Mouse (Mus musculus) kidney, postnatal 10 days (tissue): ENCODE data around the gene Rsl24d1.
A peak's percentile ranks its signal among the peaks of the same experiment; 100 is the strongest.
"Not testable (repeated sequence)": the region's sequence is repeated elsewhere in the genome, so short reads cannot be mapped to it uniquely, and the experiment has no call there.

Experiments used
- DNase-seq: peaks from one replicate; pipeline ENCODE4 v3.0.0; 2021; ENCODE audit warnings: mixed read lengths

Rsl24d1 gene

DNA sequence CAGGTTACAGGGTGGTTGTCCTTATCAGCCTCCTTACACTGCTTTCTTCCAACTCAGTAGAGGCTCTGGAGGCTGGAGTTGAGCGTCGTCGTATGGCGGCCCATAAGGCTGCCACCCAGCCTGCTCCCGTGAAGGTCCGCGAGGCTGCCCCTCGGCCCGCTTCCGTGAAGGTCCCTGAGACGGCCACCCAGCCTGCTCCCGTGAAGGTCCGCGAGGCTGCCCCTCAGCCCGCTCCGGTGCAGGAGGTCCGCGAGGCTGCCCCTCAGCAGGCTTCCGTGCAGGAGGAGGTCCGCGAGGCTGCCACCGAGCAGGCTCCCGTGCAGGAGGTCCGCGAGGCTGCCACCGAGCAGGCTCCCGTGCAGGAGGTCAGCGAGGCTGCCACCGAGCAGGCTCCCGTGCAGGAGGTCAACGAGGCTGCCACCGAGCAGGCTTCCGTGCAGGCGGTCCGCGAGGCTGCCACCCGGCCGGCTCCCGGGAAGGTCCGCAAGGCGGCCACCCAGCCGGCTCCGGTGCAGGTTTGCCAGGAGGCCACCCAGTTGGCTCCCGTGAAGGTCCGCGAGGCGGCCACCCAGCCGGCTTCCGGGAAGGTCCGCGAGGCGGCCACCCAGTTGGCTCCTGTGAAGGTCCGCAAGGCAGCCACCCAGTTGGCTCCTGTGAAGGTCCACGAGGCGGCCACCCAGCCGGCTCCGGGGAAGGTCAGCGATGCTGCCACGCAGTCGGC is 9.9 kb upstream of the Rsl24d1 start:
- DNase-seq, result peak; percentile 61

DNA sequence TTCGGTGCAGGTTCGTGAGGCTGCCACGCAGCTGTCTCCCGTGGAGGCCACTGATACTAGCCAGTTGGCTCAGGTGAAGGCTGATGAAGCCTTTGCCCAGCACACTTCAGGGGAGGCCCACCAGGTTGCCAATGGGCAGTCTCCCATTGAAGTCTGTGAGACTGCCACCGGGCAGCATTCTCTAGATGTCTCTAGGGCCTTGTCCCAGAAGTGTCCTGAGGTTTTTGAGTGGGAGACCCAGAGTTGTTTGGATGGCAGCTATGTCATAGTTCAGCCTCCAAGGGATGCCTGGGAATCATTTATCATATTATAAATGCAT is 9.4 kb upstream of the Rsl24d1 start:
- DNase-seq, result no peak

DNA sequence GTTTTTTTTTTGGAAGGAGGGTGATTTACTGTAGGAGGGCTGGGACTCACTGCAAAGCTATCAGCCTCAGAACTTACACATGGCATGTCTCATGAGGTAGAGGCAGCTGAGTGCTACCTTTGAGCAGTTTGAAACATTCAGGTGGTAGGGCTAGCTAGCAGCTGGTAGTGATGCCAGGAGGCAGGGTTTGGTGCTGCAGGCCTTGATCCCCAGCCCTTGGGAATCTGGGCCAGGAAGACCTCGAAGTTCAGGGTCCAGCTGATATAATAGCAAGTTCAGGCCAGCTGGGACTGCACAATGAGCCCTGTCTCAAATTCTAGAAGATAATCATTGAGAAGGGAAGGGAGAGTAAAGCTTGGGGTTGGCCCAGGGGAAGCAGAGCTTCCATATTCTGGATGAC is 8.1 kb upstream of the Rsl24d1 start:
- DNase-seq, result no peak

DNA sequence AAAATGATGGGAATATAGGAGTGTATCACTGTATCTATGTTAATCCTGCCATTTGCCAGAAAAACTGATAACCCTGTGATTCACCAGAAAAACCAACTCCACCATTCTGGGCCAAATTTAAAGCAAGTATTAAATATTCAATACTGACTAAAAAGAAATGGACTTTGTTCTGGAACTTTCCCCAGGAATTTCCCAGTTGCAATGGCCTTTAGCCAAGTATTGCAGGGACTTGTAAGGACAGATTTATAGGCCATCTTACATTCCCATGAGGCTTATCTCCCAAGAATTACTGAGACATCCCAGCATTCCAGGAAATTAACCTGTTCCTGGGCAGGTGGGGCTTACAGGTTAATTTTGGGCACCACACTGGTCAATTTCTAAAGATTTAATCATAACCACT is 7.5 kb upstream of the Rsl24d1 start:
- no peak for DNase-seq

DNA sequence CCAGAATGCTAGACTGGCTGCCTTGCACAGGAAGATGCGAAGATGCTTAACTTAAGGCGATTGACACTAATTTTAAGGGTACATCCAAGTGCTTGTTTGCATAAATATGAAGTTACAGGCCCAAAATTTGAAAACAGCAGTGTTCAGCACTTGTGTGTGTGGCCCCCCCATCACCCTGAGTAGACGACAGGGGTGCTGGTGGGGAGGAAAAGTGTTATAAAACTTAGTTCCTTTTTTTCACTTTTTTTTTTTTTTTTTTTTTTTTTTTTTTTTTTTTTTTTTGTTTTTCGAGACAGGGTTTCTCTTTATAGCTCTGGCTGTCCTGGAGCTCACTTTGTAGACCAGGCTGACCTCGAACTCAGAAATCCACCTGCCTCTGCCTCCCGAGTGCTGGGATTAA is 3.5 kb downstream of the Rsl24d1 start:
- not testable (repeated sequence) for DNase-seq

DNA sequence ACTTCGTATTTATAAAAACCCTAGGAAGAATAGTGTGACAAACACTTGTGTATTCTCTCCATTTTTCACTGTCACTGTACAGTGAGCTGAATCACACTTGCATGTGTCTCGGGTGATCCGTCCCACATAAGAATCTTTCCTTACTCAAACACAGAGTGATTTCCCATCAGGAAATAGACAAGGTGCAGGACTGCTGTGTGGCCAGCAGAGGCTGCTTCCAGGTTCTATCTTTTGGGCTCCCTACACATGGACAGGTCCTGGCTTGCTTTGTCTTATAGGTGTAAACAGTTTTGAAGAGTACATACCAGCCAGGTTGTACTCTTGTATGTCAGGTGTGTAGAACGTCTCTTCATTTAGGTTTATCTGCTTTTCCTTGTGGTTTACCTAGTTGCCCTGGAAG is 4.8 kb downstream of the Rsl24d1 start:
- DNase-seq, result no peak

DNA sequence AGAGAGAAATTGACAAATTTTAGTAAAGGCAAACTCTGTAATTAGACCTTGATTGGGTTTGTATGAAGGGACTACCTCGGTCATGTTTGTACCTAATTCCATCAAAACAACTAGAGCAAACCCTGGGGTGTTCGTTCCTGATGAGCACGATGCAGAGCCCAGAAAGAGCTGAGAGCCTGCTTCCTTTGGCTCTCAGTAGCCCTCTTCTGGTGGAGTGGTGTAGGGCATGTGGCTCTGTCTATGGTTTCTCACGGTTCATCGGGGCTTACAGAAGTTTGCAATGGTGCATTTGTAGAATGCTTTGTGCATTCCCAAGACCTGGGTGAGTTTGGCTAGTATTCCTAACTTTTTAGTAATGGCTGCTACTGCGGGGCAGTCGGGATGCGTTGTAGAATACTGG is 8.5 kb downstream of the Rsl24d1 start:
- DNase-seq, result peak; percentile 59

DNA sequence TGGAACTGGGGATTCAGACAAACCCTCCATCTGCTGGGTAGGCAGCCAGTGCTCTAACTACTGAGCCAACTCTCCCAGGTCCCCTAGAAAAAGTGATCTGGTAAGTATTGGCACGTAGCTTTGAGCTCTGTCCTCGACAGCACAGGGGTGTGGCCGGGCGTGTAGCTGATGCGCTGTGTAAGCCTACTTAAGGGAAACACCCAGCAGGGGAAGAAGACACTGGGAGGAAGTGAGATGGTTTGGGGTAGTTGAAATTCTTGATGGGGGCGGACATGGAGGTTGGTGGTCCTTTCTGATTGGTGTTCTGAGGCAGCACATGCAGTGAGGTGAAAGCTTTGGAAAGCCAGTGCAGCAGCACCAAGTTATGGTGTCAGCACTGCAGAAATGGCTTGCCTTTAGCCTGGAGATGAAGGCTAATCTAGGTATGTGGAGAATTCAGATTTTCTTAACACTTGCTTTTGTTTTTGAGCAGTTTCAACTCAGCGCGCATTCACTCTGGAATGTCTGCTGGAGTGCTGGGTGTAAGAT is 11.9 kb downstream of the Rsl24d1 start:
- no peak for DNase-seq

DNA sequence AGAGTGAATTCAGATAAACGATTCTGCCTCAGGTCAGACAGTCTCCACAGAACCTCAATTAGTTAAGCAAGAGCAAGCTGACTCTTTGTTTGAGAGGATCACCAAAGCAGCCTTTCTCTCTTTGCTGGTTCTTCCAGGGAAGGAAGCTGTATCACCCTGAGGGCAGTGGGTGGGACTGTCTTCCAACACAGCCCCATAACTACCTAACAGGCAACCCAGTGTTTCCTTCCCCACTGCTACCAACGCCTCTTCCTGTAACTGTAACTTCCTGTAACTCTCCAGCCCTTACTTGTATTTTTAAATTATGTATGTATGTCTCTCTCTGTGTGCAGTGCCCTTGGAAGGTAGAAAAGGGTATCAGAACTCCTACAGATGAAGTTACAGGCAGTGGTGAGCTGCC is 14.2 kb downstream of the Rsl24d1 start:
- DNase-seq, result no peak

DNA sequence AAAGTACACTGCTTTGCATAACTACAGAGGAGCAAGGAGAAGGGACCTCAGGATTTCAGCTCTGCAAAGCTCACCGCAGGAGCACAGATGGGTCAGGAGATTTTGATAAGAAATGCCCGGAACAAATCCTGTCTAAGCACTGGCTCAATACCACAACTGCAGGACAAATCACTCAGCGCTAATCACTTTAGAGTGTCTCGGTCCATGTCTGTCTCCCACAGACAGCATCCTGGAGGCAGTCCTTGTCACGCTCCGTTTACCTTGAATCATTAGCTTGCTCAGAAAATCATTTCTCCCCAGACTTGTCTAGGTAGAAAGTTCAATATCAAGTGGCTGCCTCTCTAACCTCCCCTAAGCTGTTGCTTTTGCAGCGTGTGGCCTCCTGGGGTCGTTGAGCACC is 16.6 kb downstream of the Rsl24d1 start:
- DNase-seq, result no peak

DNA sequence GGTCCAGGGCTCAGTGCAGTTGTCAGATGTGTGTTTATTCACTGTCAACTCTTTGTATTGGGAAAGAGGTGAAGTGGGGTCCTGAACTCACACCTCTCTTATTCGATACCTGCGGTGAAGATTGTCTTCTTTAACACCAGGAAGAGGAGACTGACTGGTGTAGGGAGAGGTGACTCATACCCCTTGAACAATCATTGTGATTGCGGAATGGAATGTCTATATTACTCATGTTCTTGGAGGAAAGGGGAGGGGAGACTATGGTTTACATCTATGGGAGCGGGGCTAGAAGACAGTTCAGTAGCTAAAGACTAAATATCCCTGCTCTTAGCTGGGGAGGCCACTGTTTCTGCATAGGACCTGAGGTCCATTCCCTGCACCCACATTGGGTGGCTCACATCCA is 17.3 kb downstream of the Rsl24d1 start:
- DNase-seq, result no peak

DNA sequence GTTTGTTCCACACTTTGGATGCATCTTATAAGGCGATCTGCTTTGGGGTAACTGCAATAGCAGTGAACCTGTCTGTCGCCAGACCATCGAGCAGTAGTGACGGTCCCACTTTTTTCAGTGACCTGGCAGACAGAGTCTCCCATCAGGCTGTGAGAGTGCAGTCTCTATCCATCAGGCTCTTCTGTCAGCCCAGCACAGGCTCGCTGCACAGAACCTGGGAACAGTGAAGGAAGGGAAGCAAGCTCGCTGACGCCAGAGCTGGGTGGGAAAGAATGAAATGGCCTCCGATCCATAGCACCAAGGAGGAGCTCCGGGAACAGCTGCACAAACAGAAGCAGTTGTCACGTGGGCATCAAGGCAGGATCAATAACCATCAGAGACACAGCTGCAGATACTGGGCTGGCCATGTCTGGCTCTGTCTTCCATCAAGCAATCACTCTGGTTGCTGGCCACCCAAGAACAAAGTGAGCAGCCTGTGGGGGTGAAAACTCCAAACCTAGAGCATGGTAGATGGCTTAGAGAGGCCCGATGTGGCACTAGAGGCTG is 24.2 kb downstream of the Rsl24d1 start:
- no peak for DNase-seq

DNA sequence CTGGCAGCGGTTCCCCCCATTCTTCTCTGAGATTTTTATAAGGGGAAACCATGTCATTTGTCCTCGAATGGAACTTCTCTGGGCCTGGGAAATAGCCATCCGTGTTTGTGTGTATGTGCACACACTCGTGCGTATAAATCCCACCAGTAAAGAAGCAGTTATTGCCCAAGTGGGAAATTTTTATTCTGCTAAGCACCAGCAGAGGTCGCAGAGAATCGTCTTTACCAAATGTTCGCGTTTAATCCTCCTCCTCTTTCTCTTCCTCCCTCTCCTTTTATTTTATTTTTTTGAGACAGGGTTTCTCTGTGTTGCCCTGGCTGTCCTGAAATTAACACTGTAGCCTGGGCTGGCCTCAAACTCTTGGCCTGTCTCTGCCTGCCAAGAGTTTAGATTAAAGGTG is 41.1 kb downstream of the Rsl24d1 start:
- DNase-seq, result no peak

DNA sequence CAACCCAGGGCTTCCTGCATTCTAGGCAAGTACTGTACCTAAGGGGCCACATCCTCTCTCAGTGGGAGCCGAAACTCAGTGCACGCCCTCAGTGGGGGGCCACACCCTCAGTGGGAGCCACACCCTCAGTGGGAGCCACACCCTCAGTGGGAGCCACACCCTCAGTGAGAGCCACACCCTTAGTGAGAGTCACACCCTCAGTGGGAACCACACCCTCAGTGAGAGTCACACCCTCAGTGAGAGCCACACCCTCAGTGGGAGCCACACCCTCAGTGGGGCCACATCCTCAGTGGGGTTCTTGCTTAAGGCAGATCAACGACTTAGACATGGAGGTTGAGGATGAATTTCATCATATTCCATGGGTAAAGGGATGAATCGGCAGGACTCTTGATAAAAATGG is 44.7 kb downstream of the Rsl24d1 start:
- DNase-seq, result no peak

DNA sequence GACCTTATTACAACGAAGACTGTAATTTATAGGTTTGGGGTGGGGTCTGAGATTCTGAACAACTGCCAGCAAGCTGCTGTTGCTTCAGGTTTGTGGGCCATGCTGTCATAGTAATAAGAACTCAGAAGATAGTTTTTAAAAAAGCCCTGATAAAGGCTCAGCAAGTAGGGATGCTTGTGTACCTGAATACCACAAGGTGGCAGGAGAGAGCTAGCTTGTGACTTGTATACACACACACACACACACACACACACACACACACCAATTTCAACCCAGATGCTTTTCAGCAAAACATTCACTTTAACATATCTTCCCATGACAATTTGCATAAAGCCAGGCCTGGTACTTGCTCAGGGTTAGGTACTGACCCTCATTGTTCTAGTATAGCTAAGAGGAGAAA is 46.0 kb downstream of the Rsl24d1 start:
- peak; percentile 38 for DNase-seq

DNA sequence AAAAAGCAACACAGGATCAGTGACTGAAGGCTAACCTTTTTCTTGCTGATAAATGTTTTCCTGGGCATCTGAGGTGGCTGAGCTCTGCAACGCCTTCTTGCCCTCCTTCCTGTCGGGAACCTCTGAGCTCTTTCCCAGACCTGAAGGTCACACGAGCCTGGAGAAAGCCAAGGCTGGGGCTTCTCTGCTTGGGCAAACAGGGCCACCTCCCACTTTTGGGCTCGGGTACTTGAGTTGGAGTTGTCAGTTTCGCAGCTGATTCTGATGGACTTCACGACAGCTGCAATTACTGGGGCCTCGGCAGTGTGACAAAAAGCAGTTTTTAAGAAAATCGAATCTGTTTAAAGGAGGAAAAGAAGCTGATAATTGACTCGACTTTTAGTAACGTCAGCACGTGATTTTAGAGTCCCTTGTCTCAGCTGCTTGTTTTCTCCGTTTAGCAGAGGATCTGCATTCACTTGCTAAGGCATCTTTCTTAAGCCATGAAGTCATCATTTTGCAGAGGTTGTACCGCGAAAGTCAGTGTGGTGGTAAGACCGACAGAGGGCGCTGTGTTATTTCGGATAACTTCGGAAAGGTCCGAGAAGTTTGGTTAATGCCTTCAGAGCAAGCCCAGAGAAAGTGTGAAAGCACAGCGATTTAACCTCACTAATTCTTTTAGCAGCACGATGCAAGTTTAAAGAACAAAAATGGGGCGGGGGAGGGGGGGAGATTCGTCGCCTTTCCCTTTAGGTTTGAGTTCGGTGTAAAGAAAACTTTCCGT is 49.5 kb downstream of the Rsl24d1 start:
- peak; percentile 90 for DNase-seq

DNA sequence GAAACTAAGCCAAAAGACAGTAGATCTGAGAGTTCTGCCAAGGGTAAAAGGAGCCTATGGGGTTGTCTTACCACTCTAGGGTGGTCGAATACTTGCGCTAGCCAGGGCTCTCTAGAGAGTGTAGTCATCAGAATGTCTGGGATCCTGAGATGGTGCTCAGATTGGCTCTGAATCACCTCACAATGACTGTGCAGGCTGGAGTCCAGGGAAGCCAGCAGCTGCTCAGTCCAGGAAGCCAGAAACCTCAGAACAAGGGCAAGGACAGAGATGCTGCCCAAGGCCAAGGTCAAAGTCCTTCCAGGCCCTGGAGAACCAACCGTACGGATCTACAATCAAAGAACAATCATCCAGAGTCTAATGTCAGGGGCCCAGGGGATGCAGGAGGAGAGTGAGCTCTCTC is 52.4 kb downstream of the Rsl24d1 start:
- no peak for DNase-seq
